Mouse (Mus musculus) lung, embryonic 15.5 days (tissue): ENCODE measurements around the gene Krt8. TPM values are rescaled to one million over a fixed set of nuclear protein-coding genes. Genes with fewer than 3 reads are reported as not detected.

ENCODE experiments used
- ATAC-seq: fragments of 200-750 bp; cut with Nextera tagmentation; 2 replicates; pipeline ENCODE4 v1.8.0; 2017; ENCODE audit warnings: moderate number of reproducible peaks, borderline replicate concordance; ENCODE audit not compliant: low FRiP score, low TSS enrichment; ENCODE audit errors: extremely low read depth
- H3K27ac ChIP-seq: fragments of 300-500 bp; sonication (generic); 2 replicates; pipeline ENCODE4 v1.5.1; 2015; ENCODE audit warnings: moderate library complexity, mild to moderate bottlenecking, inconsistent platforms
- H3K27me3 ChIP-seq: fragments of 300-500 bp; sonication (generic); 2 replicates; pipeline ENCODE4 v1.6.1; 2015; ENCODE audit warnings: inconsistent platforms
- H3K36me3 ChIP-seq: fragments of 300-500 bp; sonication (generic); 2 replicates; pipeline ENCODE4 v1.6.1; 2015; ENCODE audit warnings: inconsistent platforms
- H3K4me1 ChIP-seq: fragments of 300-500 bp; sonication (generic); 2 replicates; pipeline ENCODE4 v1.6.1; 2015; ENCODE audit warnings: inconsistent platforms
- H3K4me2 ChIP-seq: fragments of 300-500 bp; sonication (generic); 2 replicates; pipeline ENCODE4 v1.6.1; 2015; ENCODE audit warnings: inconsistent platforms, mild to moderate bottlenecking, moderate library complexity
- H3K4me3 ChIP-seq: fragments of 300-500 bp; sonication (generic); 2 replicates; pipeline ENCODE4 v1.5.1; 2015; ENCODE audit warnings: mild to moderate bottlenecking, inconsistent platforms
- H3K9ac ChIP-seq: fragments of 300-500 bp; sonication (generic); 2 replicates; pipeline ENCODE4 v1.6.1; 2015; ENCODE audit warnings: inconsistent platforms
- H3K9me3 ChIP-seq: fragments of 300-500 bp; sonication (generic); 2 replicates; pipeline ENCODE4 v1.6.1; 2016; ENCODE audit warnings: inconsistent platforms
- WGBS: fragments of 180-500 bp; shearing (Covaris S2); methylation state at CpG from one replicate; pipeline ENCODE4 v1.1.7; 2015; 5-methylcytosine and 5-hydroxymethylcytosine counted together
- polyA plus RNA-seq: library from polyadenylated mRNA; unstranded; fragments of >200 nt; fragmentation: Nextera tagmentation; extraction: Ambion mirVana; gene quantifications from 2 replicates; pipeline ENCODE4 v1.2.1, GENCODE M21; 2015

Krt8 gene
- polyA plus RNA-seq, 1 experiment from 2014 or later: 345 TPM

DNA sequence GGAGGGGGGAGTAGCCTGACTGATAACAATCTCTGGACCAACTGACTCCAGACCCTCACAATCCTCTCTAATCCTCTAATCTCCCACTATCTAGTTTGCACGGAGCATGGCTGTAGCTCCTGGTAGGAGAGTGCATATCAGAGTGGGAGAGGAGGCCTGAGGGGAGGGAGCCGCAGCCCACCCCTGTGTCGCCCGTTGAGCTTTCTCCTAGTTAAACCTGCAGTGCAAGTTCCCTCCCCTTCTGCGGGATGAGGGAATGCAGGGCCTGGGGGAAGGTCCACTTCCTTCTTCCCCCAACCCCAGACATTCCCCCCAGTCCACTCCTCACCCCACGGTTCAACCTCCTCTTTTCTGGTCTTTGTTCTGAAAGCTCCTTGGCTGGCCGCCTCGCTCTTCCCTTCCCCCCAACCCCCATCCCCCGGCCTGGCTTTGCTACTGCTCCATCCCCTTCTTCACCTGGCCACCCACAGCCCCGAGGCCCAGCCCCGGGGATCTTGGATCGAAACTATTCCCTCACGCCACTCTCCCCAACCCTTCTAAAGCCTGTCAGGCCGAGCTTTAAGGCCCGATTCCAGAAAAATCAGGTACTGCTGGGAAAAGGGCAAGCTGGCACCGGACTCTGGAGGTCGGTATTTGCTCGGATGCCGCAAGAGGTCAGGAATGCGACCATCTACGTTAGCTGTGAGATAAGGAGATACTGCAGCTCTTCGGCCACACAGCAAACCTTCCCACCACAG is 21.0 kb upstream of the Krt8 start:
- WGBS: 7% methylated on average over 22 of the region's 22 CpGs

DNA sequence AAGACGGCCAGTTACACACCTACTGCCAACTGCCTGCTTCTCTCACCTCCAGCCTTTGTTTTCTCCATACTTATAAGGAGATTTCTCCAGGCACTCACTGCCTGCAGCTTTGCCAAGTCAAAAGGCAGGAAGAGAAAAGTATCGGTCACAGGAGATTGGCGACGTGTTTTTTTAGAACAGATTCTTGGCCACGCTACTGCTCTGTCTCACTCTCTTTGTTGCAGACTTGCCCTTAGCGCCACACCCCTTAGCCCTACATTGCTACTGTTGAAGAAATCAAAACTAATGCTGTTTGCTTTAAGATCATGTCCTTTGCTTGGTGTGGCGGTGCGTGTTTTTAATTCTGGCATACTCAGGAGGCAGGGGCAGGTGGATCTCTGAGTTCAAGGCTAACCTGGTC is 19.6 kb upstream of the Krt8 start:
- peaks cover 20% of the 10 kb centered on the region for H3K27me3 ChIP-seq
- H3K27ac ChIP-seq: peak overlapping the region; percentile 92
- WGBS: 37% methylated on average over 8 of the region's 8 CpGs
- no peak overlapping the region for H3K4me2 ChIP-seq
- no peak overlapping the region for H3K9ac ChIP-seq
- no peak for ATAC-seq
- no peak overlapping the region for H3K4me3 ChIP-seq
- peaks cover 50% of the 10 kb centered on the region for H3K4me1 ChIP-seq
- H3K36me3 ChIP-seq: no peaks in the 10 kb centered on the region
- no peaks in the 10 kb centered on the region for H3K9me3 ChIP-seq

More for the DNA sequence above, 21.0 kb upstream of the Krt8 start:
- H3K4me3 ChIP-seq: peak overlapping the region; percentile 7
- H3K9ac ChIP-seq: peak overlapping the region; percentile 20; the same call in 1 of the 2 replicates
- peaks cover 50% of the 10 kb centered on the region for H3K4me1 ChIP-seq
- peaks cover 20% of the 10 kb centered on the region for H3K27me3 ChIP-seq
- ATAC-seq: peak; percentile 35; the same call in 1 of the 2 replicates
- H3K9me3 ChIP-seq: no peaks in the 10 kb centered on the region
- H3K4me2 ChIP-seq: peak overlapping the region; percentile 46
- no peaks in the 10 kb centered on the region for H3K36me3 ChIP-seq
- H3K27ac ChIP-seq: peak overlapping the region; percentile 92

DNA sequence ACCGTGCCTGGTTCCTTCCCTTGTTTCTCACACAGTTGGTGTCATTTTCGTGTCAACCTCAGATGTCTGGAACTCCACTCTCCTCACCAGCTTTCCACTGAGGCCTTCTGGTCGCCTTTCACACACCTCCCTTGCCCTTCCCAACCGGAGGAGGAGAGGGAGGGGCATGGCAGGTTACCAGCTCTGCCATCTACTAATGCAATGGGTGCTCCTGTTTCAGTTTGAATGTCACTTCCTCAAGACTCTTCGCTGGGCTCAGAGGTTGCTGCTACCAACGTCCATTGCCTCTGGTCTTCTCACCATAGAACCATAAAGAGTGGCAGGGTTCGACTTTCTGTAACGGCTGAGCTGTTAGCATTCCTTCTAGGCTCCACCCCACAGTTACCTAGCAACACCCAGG is 18.2 kb upstream of the Krt8 start:
- peak; percentile 46; the same call in 1 of the 2 replicates for ATAC-seq
- Histone ChIP-seq H3K27me3 (peaks cover 9% of the 10 kb centered on the region), H3K27ac (peak overlapping the region; percentile 92), H3K4me1 (peaks cover 47% of the 10 kb centered on the region), H3K36me3 (no peaks in the 10 kb centered on the region), H3K4me3 (no peak overlapping the region), H3K9ac (no peak overlapping the region), H3K4me2 (0 out of 2 replicates have a peak overlapping the region, but pooled peaks have one; percentile 27), H3K9me3 (no peaks in the 10 kb centered on the region)
- WGBS: 37% methylated on average over 8 of the region's 8 CpGs

DNA sequence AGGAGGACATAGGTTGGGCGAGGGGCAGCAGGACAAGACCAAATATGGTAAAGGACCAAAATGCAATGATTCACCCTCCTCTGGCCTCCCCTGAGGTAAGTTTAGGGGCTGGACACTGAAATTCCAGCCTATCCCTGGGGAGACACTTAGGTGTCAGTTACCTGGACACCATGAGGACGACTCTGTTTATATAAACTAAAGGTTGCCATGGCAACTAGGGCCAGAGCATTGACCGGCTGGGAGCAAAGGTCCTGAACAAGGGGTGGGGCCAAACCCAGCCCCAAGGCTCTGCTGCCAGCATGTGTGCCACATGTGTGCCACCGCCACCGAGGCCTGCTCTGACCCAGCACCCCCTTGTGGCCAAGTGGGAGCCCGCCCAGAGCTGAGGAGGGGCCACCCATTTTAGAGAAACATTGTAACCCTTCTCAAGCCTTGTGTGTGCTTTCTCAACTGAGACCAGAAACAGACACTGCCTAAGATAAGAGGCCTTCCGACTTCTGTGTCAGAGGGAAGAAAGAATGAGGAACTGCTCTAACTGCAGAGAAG is 13.7 kb upstream of the Krt8 start:
- H3K27ac ChIP-seq: peak overlapping the region; percentile 88

DNA sequence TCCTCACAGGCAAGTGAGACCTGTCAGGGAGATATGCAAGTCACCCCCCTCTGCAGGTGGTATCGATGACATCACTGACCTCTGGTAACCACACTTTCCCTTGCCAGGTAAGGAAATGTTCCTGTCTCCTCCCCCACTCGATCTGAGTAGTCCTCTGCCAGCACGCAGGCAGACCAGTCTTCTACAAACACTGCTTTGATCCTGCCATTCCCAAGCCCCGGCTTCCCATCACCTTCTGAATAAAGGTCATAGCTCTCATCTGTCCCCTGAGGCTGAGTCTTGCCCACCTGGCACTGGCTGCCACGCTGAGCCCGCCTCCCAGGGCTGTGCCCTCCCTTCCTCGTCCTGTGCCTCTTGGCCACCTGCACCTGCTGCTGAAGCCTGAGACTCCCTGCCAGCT is 12.5 kb upstream of the Krt8 start:
- ATAC-seq: peak; percentile 67

More for the DNA sequence above, 13.7 kb upstream of the Krt8 start:
- 19% methylated on average over 7 of the region's 7 CpGs for WGBS
- H3K9ac ChIP-seq: no peak overlapping the region
- no peaks in the 10 kb centered on the region for H3K9me3 ChIP-seq
- H3K27me3 ChIP-seq: no peaks in the 10 kb centered on the region
- no peak overlapping the region for H3K4me3 ChIP-seq
- H3K4me1 ChIP-seq: peaks cover 31% of the 10 kb centered on the region; the same call in 1 of the 2 replicates
- no peak overlapping the region for H3K4me2 ChIP-seq
- ATAC-seq: no peak
- no peaks in the 10 kb centered on the region for H3K36me3 ChIP-seq

DNA sequence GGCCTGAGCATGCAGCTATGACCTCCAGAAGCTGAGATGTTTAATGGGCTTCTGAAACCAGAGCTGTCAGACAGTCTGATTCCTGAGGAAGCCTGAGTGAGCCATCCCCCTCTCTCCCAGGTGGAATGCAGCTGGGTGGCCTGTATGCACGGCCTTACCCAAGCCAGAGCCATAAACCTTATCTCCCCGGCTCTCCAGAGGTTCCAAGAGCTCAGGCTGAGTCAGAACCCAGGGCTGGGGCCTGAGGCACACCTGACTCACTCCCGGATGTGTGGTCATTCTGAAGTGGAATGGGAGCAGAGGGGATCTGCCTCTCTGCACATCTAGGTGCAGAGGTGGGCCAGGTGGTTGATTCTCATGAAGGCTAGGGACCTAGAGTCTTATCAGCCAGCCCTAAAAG is 11.8 kb upstream of the Krt8 start:
- Histone ChIP-seq H3K4me1 (peaks cover 33% of the 10 kb centered on the region), H3K27ac (peak overlapping the region; percentile 88), H3K4me3 (no peak overlapping the region), H3K9ac (no peak overlapping the region), H3K4me2 (no peak overlapping the region), H3K36me3 (no peaks in the 10 kb centered on the region), H3K27me3 (no peaks in the 10 kb centered on the region), H3K9me3 (no peaks in the 10 kb centered on the region)
- ATAC-seq: 0 out of 2 replicates have a peak, but pooled peaks have one; percentile 9
- WGBS: 10% methylated on average over 3 of the region's 3 CpGs

More for the DNA sequence above, 12.5 kb upstream of the Krt8 start:
- no peaks in the 10 kb centered on the region for H3K36me3 ChIP-seq
- peak overlapping the region; percentile 88 for H3K27ac ChIP-seq
- no peak overlapping the region for H3K9ac ChIP-seq
- 13% methylated on average over 7 of the region's 7 CpGs for WGBS
- no peaks in the 10 kb centered on the region for H3K27me3 ChIP-seq
- H3K4me3 ChIP-seq: no peak overlapping the region
- peak overlapping the region; percentile 16; the same call in 1 of the 2 replicates for H3K4me2 ChIP-seq
- H3K4me1 ChIP-seq: peaks cover 32% of the 10 kb centered on the region; the same call in 1 of the 2 replicates
- H3K9me3 ChIP-seq: no peaks in the 10 kb centered on the region

DNA sequence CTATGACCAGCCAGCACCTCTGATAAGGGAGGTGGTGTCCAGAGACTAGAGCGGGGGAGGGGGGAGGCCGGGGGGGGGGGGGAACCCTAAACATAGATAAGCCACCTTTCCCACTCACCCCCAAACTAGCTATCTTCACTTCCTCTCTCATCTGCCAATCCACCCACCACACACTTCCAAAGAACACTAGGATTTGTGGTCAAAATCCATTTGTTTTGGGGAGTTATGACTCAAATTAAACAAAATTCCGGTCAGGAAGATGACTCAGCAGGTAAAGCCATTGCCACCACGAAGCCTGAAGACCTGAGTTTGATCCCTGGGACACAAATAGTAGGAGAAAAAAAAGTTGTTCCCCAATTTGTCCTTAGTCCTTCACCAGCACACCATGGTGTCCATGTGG is 10.6 kb upstream of the Krt8 start:
- H3K4me3 ChIP-seq: no peak overlapping the region
- peaks cover 41% of the 10 kb centered on the region for H3K4me1 ChIP-seq
- H3K27ac ChIP-seq: no peak overlapping the region
- H3K4me2 ChIP-seq: no peak overlapping the region
- no peaks in the 10 kb centered on the region for H3K9me3 ChIP-seq
- 22% methylated on average over 2 of the region's 4 CpGs for WGBS
- ATAC-seq: no peak
- no peak overlapping the region for H3K9ac ChIP-seq
- no peaks in the 10 kb centered on the region for H3K27me3 ChIP-seq
- no peaks in the 10 kb centered on the region for H3K36me3 ChIP-seq

DNA sequence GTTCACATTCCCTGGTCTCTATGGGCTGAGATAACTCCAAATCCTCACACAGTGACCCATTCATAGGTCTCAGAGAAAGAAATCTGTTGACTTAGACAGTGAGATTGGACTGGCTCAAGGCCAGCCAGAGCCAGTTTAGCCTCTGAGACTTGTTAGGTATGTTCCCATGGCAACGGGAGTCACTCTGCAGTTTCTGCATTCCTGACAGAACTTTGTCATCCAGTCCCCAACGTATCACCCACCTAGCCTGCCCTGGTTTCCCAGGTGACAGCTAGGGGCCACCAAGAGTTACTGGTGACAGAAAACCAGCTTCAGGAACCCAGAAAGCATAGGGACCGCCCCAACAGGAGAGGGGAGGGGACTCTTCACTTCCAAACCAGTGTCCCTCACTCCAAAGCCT is 9.4 kb upstream of the Krt8 start:
- H3K4me3 ChIP-seq: no peak overlapping the region
- no peaks in the 10 kb centered on the region for H3K27me3 ChIP-seq
- peaks cover 41% of the 10 kb centered on the region for H3K4me1 ChIP-seq
- no peak overlapping the region for H3K9ac ChIP-seq
- H3K4me2 ChIP-seq: no peak overlapping the region
- 24% methylated on average over 3 of the region's 3 CpGs for WGBS
- no peaks in the 10 kb centered on the region for H3K36me3 ChIP-seq
- H3K9me3 ChIP-seq: no peaks in the 10 kb centered on the region
- ATAC-seq: no peak
- peak overlapping the region; percentile 80 for H3K27ac ChIP-seq

DNA sequence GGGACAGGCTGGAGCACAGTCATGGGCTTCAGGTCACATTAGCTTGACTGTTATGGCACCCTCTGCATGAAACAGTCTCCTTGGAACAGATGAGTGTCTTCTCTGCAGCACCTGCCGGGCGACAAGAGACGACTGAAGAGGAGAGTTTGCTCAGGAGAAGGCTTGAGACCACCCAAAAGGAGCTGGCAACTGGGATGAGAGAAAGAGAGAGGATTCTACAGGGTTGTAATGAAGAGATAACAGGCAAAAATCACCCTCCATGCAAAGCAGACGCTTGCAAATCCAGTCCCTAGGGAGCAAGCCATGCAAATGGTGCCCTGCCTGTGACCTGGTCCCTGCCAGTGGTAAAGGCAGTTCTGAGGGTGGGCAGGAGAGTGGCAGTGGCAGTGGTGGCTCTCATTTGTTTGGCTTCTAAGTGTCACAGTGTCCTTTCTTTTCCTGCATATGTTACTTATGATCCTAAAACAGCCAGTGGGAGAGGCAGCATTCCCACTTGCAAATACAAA is 8.0 kb upstream of the Krt8 start:
- H3K27me3 ChIP-seq: no peaks in the 10 kb centered on the region
- no peaks in the 10 kb centered on the region for H3K36me3 ChIP-seq
- no peak overlapping the region for H3K4me3 ChIP-seq
- no peak for ATAC-seq
- no peak overlapping the region for H3K9ac ChIP-seq
- no peaks in the 10 kb centered on the region for H3K9me3 ChIP-seq
- no peak overlapping the region for H3K4me2 ChIP-seq
- WGBS: 43% methylated on average over 4 of the region's 4 CpGs
- peak overlapping the region; percentile 80; the same call in 1 of the 2 replicates for H3K27ac ChIP-seq
- H3K4me1 ChIP-seq: peaks cover 41% of the 10 kb centered on the region

DNA sequence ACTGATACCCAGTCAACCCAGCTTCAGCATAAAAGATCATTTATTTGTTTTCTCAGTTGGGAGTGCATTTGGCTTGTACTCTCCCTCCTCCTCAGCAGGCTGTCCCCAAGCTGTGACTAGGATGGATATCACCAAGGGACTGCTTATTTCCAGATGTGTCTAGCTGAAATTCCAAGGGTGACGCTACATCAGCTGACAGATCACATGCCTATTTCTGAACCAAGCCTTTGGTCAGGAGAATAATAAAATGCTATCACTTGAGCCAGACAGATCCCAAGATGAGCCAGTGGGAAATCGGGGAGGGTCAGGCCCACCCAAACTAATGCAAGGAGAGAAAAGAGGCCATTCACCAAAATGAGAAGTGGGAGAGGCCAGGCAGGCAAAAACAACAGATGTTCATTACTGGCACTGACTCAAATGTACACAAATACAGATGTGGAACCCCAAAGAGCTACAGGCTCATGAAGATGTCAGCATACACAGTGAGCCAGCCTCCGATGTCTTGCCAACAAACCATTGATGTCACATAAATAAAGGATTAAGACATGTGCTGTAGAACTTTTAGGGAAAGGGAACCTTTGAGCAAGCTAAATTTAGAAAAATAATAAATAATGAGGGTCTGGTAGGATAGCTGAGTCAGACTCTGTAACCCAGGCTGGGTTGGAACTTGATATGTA is 6.4 kb upstream of the Krt8 start:
- no peaks in the 10 kb centered on the region for H3K36me3 ChIP-seq
- WGBS: 31% methylated on average over 3 of the region's 3 CpGs
- no peak overlapping the region for H3K4me3 ChIP-seq
- H3K4me1 ChIP-seq: peaks cover 47% of the 10 kb centered on the region
- ATAC-seq: no peak; the same call in 1 of the 2 replicates
- H3K9me3 ChIP-seq: no peaks in the 10 kb centered on the region
- no peak overlapping the region for H3K27ac ChIP-seq
- H3K4me2 ChIP-seq: no peak overlapping the region
- 0 out of 2 replicates have a peak, but pooled peaks cover 4% of the 10 kb centered on the region for H3K27me3 ChIP-seq
- H3K9ac ChIP-seq: no peak overlapping the region

DNA sequence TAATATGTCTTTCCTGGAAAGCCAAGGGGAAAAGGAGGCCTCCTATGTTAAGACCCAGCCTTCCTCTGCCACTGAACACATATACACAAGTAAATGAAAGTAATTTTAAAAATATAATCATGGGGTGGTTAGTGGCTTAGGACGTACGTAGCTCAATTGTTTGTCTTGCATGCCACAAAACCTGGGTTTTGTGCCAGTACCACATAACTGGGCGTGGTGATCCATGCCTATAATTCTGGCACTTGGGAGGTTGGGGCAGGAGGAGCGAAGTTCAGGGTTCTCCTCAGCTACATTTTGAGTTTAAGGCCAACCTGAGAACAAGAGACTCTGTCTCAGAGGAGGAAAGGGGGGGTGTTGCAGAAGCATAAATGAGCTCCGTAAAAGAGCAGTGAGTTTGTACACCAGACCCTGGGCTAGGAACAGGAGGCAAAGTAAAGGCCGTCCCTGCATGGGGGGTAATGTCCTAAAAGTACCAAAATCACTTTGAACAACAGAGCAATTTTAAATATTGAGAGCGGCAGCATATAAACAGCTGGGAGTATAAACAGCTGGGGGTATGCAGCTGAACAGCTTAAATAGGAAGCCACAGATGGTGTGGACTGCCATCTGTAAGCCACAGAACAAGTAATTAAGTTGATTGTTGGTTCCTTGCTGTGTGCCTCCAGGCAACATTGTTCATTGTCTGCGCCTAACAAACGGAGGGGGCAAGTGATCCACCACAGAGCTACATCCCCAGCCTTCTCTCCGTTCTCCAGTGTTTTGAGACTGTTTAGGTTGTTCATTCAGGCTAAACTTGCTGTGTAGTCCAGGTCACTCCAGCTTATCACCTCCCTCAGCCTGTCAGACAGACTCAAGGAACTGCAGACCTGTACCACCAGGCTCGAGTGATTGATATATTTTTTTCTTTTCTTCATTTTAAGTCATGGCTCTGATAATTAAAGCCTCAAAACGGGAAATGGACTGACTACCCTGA is 3.1 kb upstream of the Krt8 start:
- peaks cover 37% of the 10 kb centered on the region for H3K27me3 ChIP-seq
- no peak overlapping the region for H3K9ac ChIP-seq
- no peak overlapping the region for H3K4me3 ChIP-seq
- no peak overlapping the region for H3K4me2 ChIP-seq
- ATAC-seq: no peak
- peak overlapping the region; percentile 86 for H3K27ac ChIP-seq
- no peaks in the 10 kb centered on the region for H3K36me3 ChIP-seq
- H3K4me1 ChIP-seq: peaks cover 50% of the 10 kb centered on the region
- WGBS: 50% methylated on average over 12 of the region's 12 CpGs
- no peaks in the 10 kb centered on the region for H3K9me3 ChIP-seq
